Mouse (Mus musculus) cerebellum, postnatal 36 days (tissue): ENCODE measurements around the gene Irf7.
A peak's percentile ranks its signal among the peaks of the same experiment; 100 is the strongest.

Experiments
- DNase-seq, 2 experiments: peaks; one replicate each; pipeline ENCODE4 v3.0.0; 2021 to 2022; ENCODE audit warnings: mixed read lengths in 2 of 2

Irf7 gene

GRCm38 (mm10) chr7:141219558-141220099, 46.7 kb downstream of the Irf7 start:
- no peak for DNase-seq

DNA sequence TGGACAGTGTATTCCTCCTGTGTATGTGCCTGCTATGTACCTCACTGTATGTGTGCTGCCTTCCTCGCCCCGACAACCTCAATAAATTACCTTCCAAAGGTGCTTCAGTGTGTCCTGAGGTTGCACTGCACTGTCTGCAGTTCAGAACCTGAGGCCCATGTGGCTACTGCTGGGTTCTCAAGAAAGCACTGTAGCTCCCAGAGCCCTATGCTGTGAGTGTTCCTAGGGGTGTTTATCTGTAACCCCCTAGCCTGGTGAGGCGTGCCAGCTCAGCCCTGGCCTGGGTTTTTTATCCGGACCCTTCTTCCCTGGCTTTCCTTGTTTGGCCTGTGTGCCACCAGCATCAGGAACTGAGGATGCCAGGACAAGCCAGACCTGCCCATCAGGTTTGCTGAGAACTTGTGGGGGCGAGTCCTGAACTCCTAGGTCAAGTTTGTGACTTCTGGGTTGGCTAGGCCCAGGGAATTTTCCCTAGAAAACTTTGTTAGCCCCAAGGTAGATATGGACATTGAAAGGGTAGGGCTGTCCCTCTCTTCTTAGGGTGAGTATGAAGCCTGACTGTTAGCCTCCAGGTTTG, 47.6 kb downstream of the Irf7 start:
- DNase-seq: no peak

DNA sequence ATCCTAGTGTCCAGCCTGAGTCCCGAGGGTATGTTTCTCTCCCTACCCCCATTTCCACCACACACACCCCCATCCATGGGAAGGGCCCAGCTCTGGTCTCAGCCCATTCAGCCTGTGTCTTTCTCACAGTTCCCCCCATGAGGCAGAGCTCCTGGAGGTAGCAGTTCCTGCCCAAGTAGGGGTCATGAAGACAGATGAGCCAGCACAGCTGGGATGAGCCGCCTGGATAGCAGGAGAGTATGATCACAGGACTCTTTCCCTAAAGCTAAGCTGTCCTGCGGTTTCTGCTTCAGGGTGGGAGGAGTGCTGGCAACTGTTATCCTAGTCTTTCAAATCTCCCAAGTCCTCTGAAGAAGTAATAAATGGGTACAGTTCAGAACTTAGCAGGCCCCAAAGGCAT, 48.1 kb downstream of the Irf7 start:
- no peak for DNase-seq

DNA sequence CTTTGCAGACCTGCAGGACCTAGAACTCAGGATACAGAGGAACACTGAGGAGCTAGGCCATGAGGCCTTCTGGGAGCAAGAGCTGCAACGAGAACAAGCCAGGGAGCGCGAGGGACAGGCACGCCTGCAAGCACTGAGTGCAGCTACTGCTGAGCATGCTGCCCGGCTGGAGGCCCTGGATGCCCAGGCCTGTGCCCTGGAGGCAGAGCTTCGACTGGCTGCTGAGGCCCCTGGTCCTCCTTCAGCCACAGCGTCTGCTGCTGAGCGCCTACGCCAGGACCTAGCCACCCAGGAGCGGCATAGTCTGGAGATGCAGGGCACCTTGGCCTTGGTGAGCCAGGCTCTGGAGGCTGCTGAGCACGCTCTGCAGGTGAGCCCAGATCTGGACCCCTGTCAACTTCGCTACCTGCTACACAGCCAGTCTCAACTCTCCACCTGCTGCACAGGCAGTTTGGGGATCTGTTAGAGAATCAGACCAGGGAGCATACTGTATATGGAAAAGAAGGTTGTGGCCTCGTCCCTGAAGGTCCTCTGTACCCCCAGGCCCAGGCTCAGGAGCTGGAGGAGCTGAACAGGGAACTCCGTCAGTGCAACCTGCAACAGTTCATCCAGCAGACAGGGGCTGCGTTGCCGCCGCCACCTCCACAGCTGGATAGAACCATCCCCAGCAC, 48.8 kb downstream of the Irf7 start:
- DNase-seq: no peak

DNA sequence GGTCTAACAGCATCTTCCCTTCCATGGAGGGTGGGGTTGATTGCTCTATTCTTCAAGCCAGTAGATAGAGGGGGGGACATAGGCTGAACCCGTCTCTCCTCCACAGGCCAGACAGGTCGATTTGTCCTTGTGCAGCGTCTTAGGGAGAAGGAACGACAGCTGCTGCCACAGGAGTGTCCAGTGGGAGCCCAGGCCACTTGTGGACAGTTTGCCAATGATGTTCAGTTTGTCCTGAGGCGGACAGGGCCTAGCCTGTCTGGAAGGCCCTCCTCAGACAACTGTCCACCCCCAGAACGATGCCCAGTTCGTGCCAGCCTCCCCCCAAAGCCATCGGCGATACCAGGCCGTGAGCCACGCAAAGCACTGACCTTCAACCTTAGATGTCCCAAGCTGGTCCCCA, 49.4 kb downstream of the Irf7 start:
- DNase-seq: no peak

GRCm38 (mm10) chr7:141215880-141216733, 50.2 kb downstream of the Irf7 start:
- no peak for DNase-seq

DNA sequence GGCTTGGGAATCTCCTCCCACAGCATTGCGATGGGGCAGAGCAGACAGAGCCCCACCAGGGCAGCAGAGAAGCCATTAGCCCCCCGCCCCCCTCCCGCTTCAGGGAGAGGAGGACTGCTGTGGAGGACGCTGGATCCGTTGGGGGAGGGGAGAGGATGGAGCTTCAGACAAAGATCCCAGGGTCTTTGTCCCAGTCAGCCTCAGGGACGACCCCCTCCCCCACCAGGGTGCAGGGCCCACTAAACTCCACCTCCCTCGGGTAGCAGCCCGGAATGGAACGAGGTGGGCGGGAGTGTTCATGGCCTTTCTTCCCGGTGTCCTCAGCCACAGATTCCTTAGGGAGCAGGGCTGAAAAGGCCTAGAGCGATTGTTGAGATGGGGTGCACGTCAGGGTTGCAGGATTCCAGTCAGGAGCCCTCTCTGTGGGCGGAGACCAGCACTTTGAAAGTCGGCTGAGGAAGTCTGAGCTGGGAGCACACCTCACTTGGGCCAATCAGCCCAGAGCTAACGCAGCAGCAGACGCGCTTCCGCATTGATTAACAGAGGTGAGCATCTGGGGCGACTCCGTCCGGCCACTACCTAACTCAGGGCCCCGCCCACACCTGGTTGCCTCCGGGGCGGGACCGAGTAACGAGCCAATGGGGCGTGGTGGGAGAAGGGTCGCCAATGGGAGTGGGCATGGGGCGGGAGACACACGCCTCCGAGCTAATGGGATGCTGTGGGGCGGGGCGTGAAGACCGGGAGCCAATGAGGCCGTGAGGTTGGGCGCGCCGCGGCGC, 51.0 kb downstream of the Irf7 start, which contains the start of gene Rassf7:
Gene Rassf7, plus strand, starts transcription at position 760 of the 779 bp plus-strand sequence.
- DNase-seq: peak; percentile 81 to 89

GRCm38 (mm10) chr7:141214310-141214709, 52.0 kb downstream of the Irf7 start:
- no peak for DNase-seq

- no peak for DNase-seq
These were observed 52.6 kb downstream of the Irf7 start, which contains the start of gene Lmntd2 for GRCm38 (mm10) chr7:141213605-141214235. Gene Lmntd2 (minus strand): TSS chr7:141214080.

GRCm38 (mm10) chr7:141213133-141213532, 53.1 kb downstream of the Irf7 start:
- DNase-seq: no peak
